Mouse (Mus musculus) cerebellum, adult 9-11 months (tissue): ENCODE measurements around the gene Dync1i1.

ENCODE experiments used
- DNase-seq: peaks from one replicate; pipeline ENCODE4 v3.0.0; 2022

The Dync1i1 gene

DNA sequence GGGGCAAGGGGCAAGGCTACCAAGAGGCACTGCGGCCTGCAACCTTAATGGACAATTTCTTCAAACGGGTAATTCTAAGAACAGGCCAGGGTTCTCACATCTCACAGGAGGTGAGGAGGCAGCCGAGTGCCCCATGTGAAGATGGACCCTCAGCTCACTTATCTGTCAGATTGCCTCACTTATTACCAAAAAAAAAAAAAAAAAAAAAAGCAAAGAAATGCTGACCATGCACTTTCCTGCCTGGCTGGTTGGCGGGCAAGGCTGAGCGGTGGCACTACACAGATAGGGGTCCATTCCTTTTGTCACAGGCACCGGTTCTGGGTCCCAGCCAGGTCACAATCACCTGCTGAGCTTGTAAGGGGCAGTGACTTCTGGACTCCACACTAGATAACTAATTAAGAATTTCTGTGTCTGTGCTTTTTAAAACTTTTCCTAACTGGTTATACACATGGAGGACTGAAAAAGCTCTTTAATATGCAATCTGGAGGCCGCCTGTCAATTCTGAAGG is 350.6 kb downstream of the Dync1i1 start:
- DNase-seq, result no peak

DNA sequence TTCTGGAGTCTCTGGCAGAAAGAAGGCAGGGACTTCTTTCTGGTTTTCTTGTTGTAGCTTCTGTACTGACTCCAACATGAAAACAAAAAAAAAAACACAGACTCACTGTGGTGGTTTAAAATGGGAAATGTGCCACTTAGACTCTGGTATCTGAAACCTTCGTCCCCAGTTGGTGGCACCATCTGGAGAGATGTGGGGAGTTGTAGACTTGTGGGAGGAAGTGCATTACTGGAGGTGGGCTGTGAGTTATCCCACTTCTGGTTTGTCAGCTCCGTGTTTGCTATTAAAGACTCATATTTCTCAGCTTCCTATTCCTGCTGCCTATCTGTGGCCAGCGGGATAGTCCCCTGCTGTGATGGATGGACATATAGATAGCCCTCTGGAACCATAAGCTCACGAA is 351.8 kb downstream of the Dync1i1 start:
- no peak for DNase-seq
